Mouse (Mus musculus): ENCODE data around the gene Stim2. TPM values are rescaled to one million over a fixed set of nuclear protein-coding genes. Genes with fewer than 3 reads are reported as not detected.

The Stim2 gene
- polyA plus RNA-seq, 1 experiment from 2014 or later = 31.3 TPM

- no peak overlapping the region for H3K4me2 ChIP-seq
- WGBS = 74% methylated on average over 4 of the region's 4 CpGs
- no peak overlapping the region for H3K9ac ChIP-seq (replicated peaks)
- H3K4me3 ChIP-seq (replicated peaks) = no peak overlapping the region
- H3K9me3 ChIP-seq (replicated peaks) = no peaks in the 10 kb centered on the region
- H3K27me3 ChIP-seq (replicated peaks) = no peaks in the 10 kb centered on the region
- H3K4me1 ChIP-seq = no peaks in the 10 kb centered on the region
- no peak for ATAC-seq (ENCODE audit: low FRiP score)
- no peaks in the 10 kb centered on the region for H3K36me3 ChIP-seq
- H3K27ac ChIP-seq (replicated peaks) = no peak overlapping the region
Observed at GRCm38 (mm10) chr5:54019546-54019945, 21.2 kb downstream of the Stim2 start.

DNA sequence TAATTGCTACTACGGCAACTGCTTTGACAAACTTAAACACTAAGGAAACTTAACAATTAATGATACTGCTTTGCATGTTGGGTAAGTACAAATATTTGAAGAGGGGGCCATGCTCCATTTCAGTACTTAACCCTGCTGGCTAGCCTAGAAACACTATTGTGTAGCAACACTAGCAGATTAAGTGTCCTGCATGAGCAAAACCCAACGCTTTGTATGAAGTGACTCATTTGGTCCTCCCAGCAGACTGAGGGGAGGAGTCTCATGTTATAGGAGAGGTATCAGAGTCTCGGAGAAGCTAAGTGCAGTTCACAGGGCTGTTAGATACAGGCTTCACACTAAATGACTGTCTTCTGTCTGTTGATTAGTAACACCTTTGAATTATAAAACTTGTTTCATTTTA lies 26.3 kb downstream of the Stim2 start:
- no peak overlapping the region for H3K4me2 ChIP-seq
- H3K27me3 ChIP-seq (replicated peaks) = no peaks in the 10 kb centered on the region
- H3K27ac ChIP-seq (replicated peaks) = no peak overlapping the region
- H3K4me3 ChIP-seq (replicated peaks) = no peak overlapping the region
- 77% methylated on average over 3 of the region's 3 CpGs for WGBS
- no peak overlapping the region for H3K9ac ChIP-seq (replicated peaks)
- H3K9me3 ChIP-seq (replicated peaks) = no peaks in the 10 kb centered on the region
- H3K36me3 ChIP-seq = no peaks in the 10 kb centered on the region
- no peak for ATAC-seq (ENCODE audit: low FRiP score)
- no peaks in the 10 kb centered on the region for H3K4me1 ChIP-seq

GRCm38 (mm10) chr5:54025630-54026029 lies 27.3 kb downstream of the Stim2 start:
- no peak overlapping the region for H3K9ac ChIP-seq (replicated peaks)
- no peaks in the 10 kb centered on the region for H3K27me3 ChIP-seq (replicated peaks)
- WGBS = 98% methylated on average over 2 of the region's 2 CpGs
- no peaks in the 10 kb centered on the region for H3K9me3 ChIP-seq (replicated peaks)
- no peak overlapping the region for H3K27ac ChIP-seq (replicated peaks)
- no peaks in the 10 kb centered on the region for H3K4me1 ChIP-seq
- no peak overlapping the region for H3K4me2 ChIP-seq
- no peaks in the 10 kb centered on the region for H3K36me3 ChIP-seq
- H3K4me3 ChIP-seq (replicated peaks) = no peak overlapping the region
- ATAC-seq (ENCODE audit: low FRiP score) = no peak

DNA sequence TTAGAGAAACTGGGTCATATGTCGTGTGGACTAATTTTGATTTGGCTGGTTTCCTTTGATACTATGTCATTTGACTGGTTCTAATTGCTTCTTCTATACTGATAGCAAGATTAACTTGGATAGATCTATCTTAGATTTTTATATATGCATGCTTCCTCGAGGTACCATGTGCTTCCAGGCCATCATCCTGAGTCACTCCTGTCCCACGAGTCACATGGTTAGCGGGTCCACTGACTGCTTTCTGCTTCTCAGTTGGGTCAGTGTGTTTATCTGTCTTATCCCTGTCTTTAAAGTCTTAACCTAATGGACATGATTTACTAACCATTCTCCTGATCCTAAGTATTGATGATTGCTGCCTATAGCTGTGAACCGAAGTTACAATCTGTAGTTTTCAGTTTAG lies 34.9 kb downstream of the Stim2 start:
- 0 out of 2 replicates have a peak, but pooled peaks cover 4% of the 10 kb centered on the region for H3K4me1 ChIP-seq
- H3K4me3 ChIP-seq (replicated peaks) = no peak overlapping the region
- no peaks in the 10 kb centered on the region for H3K27me3 ChIP-seq (replicated peaks)
- no peak for ATAC-seq (ENCODE audit: low FRiP score)
- 90% methylated on average over 5 of the region's 5 CpGs for WGBS
- H3K36me3 ChIP-seq = no peaks in the 10 kb centered on the region
- H3K4me2 ChIP-seq = no peak overlapping the region
- no peaks in the 10 kb centered on the region for H3K9me3 ChIP-seq (replicated peaks)
- no peak overlapping the region for H3K9ac ChIP-seq (replicated peaks)
- no peak overlapping the region for H3K27ac ChIP-seq (replicated peaks)

GRCm38 (mm10) chr5:54034680-54035079 lies 36.4 kb downstream of the Stim2 start:
- no peak overlapping the region for H3K4me2 ChIP-seq
- no peaks in the 10 kb centered on the region for H3K36me3 ChIP-seq
- H3K4me1 ChIP-seq = peaks cover 4% of the 10 kb centered on the region; the same call in 1 of the 2 replicates
- no peak for ATAC-seq (ENCODE audit: low FRiP score)
- WGBS = 70% methylated on average over 1 of the region's 1 CpGs
- no peak overlapping the region for H3K9ac ChIP-seq (replicated peaks)
- H3K27ac ChIP-seq (replicated peaks) = no peak overlapping the region
- H3K9me3 ChIP-seq (replicated peaks) = no peaks in the 10 kb centered on the region
- no peaks in the 10 kb centered on the region for H3K27me3 ChIP-seq (replicated peaks)
- no peak overlapping the region for H3K4me3 ChIP-seq (replicated peaks)

DNA sequence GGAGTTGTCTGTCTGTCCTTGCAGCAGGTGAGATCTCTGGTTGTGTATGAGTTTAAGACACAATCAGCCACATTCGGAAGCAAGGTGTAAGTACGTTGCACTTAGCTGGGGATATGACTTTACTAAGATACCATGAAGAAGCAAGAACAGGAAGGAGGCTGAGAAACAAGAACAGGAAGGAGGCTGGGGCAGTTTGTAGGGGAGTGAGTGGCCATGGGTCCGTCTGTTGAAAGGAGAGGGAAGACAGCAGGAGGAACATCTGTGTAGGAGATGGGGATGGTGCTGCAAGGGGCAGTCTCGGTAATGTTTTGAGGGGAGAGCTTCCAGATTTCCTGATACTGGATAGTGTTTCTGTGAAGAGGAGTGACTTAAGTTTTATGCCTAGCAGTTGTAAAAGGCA lies 40.3 kb downstream of the Stim2 start:
- H3K9ac ChIP-seq (replicated peaks) = no peak overlapping the region
- H3K36me3 ChIP-seq = no peaks in the 10 kb centered on the region
- H3K9me3 ChIP-seq (replicated peaks) = no peaks in the 10 kb centered on the region
- no peak overlapping the region for H3K4me3 ChIP-seq (replicated peaks)
- H3K27ac ChIP-seq (replicated peaks) = no peak overlapping the region
- WGBS = 81% methylated on average over 4 of the region's 4 CpGs
- H3K4me2 ChIP-seq = no peak overlapping the region
- H3K4me1 ChIP-seq = peaks cover 14% of the 10 kb centered on the region; the same call in 1 of the 2 replicates
- no peaks in the 10 kb centered on the region for H3K27me3 ChIP-seq (replicated peaks)
- no peak for ATAC-seq (ENCODE audit: low FRiP score)

- H3K27me3 ChIP-seq (replicated peaks) = no peaks in the 10 kb centered on the region
- no peak overlapping the region for H3K4me2 ChIP-seq
- no peaks in the 10 kb centered on the region for H3K9me3 ChIP-seq (replicated peaks)
- no peak overlapping the region for H3K27ac ChIP-seq (replicated peaks)
- H3K4me3 ChIP-seq (replicated peaks) = no peak overlapping the region
- H3K36me3 ChIP-seq = no peaks in the 10 kb centered on the region
- ATAC-seq (ENCODE audit: low FRiP score) = no peak
- no peak overlapping the region for H3K9ac ChIP-seq (replicated peaks)
- 85% methylated on average over 8 of the region's 8 CpGs for WGBS
- H3K4me1 ChIP-seq = peaks cover 10% of the 10 kb centered on the region; the same call in 1 of the 2 replicates
Observed at GRCm38 (mm10) chr5:54040527-54040926, 42.2 kb downstream of the Stim2 start.

- Histone ChIP-seq H3K27ac (replicated peaks) (no peak overlapping the region), H3K4me1 (peaks cover 10% of the 10 kb centered on the region; the same call in 1 of the 2 replicates), H3K4me2 (no peak overlapping the region), H3K27me3 (replicated peaks) (no peaks in the 10 kb centered on the region), H3K9me3 (replicated peaks) (no peaks in the 10 kb centered on the region), H3K36me3 (no peaks in the 10 kb centered on the region), H3K4me3 (replicated peaks) (no peak overlapping the region), H3K9ac (replicated peaks) (no peak overlapping the region)
- ATAC-seq (ENCODE audit: low FRiP score) = no peak
- 77% methylated on average over 7 of the region's 7 CpGs for WGBS
Observed at GRCm38 (mm10) chr5:54042013-54042412, 43.7 kb downstream of the Stim2 start.

DNA sequence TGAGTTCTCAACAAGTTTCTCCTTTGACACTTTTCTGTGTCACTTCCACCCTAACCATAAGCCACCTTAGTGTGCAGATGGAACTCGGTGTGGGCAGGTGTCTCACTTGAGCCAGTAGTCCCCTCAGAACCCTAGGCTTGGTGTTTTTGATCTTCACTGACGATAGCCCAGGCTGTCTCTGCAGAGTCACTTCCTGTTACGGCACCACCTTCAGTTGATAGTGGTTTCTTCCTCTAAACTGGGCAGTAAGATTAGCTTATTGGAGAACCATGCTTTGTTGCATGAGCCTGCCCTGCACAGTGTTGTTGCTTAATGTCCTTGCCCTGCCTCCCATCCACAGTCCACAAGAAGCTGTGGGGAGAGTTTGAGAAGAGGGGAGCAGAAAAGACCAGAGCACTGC lies 47.2 kb downstream of the Stim2 start:
- Histone ChIP-seq H3K36me3 (no peaks in the 10 kb centered on the region), H3K9ac (replicated peaks) (no peak overlapping the region), H3K4me2 (no peak overlapping the region), H3K9me3 (replicated peaks) (no peaks in the 10 kb centered on the region), H3K4me3 (replicated peaks) (no peak overlapping the region), H3K27ac (replicated peaks) (no peak overlapping the region), H3K4me1 (0 out of 2 replicates have a peak, but pooled peaks cover 1% of the 10 kb centered on the region), H3K27me3 (replicated peaks) (no peaks in the 10 kb centered on the region)
- no peak for ATAC-seq (ENCODE audit: low FRiP score)
- 85% methylated on average over 3 of the region's 3 CpGs for WGBS

- Histone ChIP-seq H3K27me3 (replicated peaks) (no peaks in the 10 kb centered on the region), H3K27ac (replicated peaks) (no peak overlapping the region), H3K4me1 (no peaks in the 10 kb centered on the region), H3K9me3 (replicated peaks) (no peaks in the 10 kb centered on the region), H3K4me2 (no peak overlapping the region), H3K4me3 (replicated peaks) (no peak overlapping the region), H3K36me3 (no peaks in the 10 kb centered on the region), H3K9ac (replicated peaks) (no peak overlapping the region)
- WGBS = 44% methylated on average over 1 of the region's 1 CpGs
- no peak for ATAC-seq (ENCODE audit: low FRiP score)
Observed at GRCm38 (mm10) chr5:54046432-54046831, 48.1 kb downstream of the Stim2 start.

DNA sequence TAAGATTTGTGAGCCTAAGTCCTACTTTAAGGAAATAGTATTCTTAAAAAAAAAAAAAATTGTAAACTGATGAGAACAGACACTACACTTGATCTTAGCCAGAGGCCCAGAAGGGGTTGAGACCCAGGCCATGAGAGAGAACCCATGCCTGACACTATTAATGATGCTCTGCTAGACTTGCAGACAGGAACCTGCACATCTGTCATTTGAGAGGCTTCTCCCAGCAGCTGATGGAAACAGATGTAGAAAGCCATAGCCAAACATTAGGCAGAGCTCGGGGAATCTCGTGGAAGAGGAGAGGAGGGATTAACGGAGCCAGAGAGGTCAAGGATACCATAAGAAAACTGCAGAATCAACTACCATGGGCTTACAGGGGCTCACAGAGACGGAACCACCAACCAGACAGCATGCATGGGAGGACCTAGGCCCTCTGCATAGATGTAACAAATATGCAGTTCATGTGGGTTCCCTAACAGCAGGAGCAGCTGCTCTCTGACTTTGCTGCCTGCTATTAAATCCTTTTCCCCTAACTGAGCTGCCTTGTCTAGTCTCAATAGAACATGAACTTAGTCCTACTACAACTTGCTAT lies 50.9 kb downstream of the Stim2 start:
- Histone ChIP-seq H3K9me3 (replicated peaks) (no peaks in the 10 kb centered on the region), H3K4me3 (replicated peaks) (no peak overlapping the region), H3K9ac (replicated peaks) (no peak overlapping the region), H3K27me3 (replicated peaks) (no peaks in the 10 kb centered on the region), H3K27ac (replicated peaks) (no peak overlapping the region), H3K4me2 (no peak overlapping the region), H3K4me1 (no peaks in the 10 kb centered on the region), H3K36me3 (no peaks in the 10 kb centered on the region)
- WGBS = 58% methylated on average over 4 of the region's 4 CpGs
- no peak for ATAC-seq (ENCODE audit: low FRiP score)

GRCm38 (mm10) chr5:54049940-54050339 lies 51.6 kb downstream of the Stim2 start:
- H3K4me2 ChIP-seq = no peak overlapping the region
- no peak overlapping the region for H3K4me3 ChIP-seq (replicated peaks)
- no peaks in the 10 kb centered on the region for H3K4me1 ChIP-seq
- H3K9ac ChIP-seq (replicated peaks) = no peak overlapping the region
- no peaks in the 10 kb centered on the region for H3K36me3 ChIP-seq
- no peak overlapping the region for H3K27ac ChIP-seq (replicated peaks)
- no peaks in the 10 kb centered on the region for H3K9me3 ChIP-seq (replicated peaks)
- ATAC-seq (ENCODE audit: low FRiP score) = no peak
- no peaks in the 10 kb centered on the region for H3K27me3 ChIP-seq (replicated peaks)
- 79% methylated on average over 5 of the region's 5 CpGs for WGBS
